Mouse (Mus musculus) spleen, adult 2 months (tissue): ENCODE data around the gene Zcchc7. TPM values are rescaled to one million over a fixed set of nuclear protein-coding genes. Genes with fewer than 3 reads are reported as not detected.
"Not testable (repeated sequence)": the region's sequence is repeated elsewhere in the genome, so short reads cannot be mapped to it uniquely, and the experiment has no call there.

ENCODE experiments used
- DNase-seq, 2 experiments: peaks; one replicate each; pipeline versions ENCODE4 v3.0.0 to v3.0.0-alpha.2; 2012 to 2021; ENCODE audit warnings: low spot score in 2 of 2, low read depth in 1 of 2
- H3K27ac ChIP-seq: fragments of 200-500 bp; 2 replicates; pipeline ENCODE4 v1.5.1; 2012; ENCODE audit warnings: low read length, inconsistent platforms; ENCODE audit not compliant: insufficient read depth
- H3K27me3 ChIP-seq: fragments of 200-500 bp; 2 replicates; pipeline ENCODE4 v1.6.1; 2012; ENCODE audit warnings: mild to moderate bottlenecking, moderate library complexity, low read length, inconsistent platforms; ENCODE audit not compliant: control insufficient read depth, insufficient read depth
- H3K36me3 ChIP-seq: fragments of 200-500 bp; 2 replicates; pipeline ENCODE4 v1.6.1; 2012; ENCODE audit warnings: mild to moderate bottlenecking, low read length, inconsistent platforms; ENCODE audit not compliant: control insufficient read depth, insufficient read depth
- H3K4me1 ChIP-seq: fragments of 200-500 bp; 2 replicates; pipeline ENCODE4 v1.6.1; 2011; ENCODE audit warnings: inconsistent platforms; ENCODE audit not compliant: control insufficient read depth, insufficient read depth, insufficient read length
- H3K4me3 ChIP-seq: fragments of 200-500 bp; 2 replicates; pipeline ENCODE4 v1.5.1; 2011; ENCODE audit warnings: mild to moderate bottlenecking, inconsistent platforms; ENCODE audit not compliant: insufficient read depth, insufficient read length; ENCODE audit errors: extremely low read depth
- CTCF ChIP-seq: fragments of 200-500 bp; IDR thresholded peaks from 2 replicates; pipeline ENCODE4 v1.5.1; 2011; ENCODE audit warnings: mild to moderate bottlenecking, inconsistent platforms; ENCODE audit not compliant: insufficient read depth, insufficient read length, insufficient replicate concordance; ENCODE audit errors: extremely low read depth
- POLR2A ChIP-seq: fragments of 200-500 bp; IDR thresholded peaks from 2 replicates; pipeline ENCODE4 v1.6.1; 2011; ENCODE audit warnings: low read depth, low read length, inconsistent platforms
- WGBS: fragments of 180-500 bp; shearing (Covaris S2); methylation state at CpG from one replicate; pipeline ENCODE4 v1.1.7; 2018; 5-methylcytosine and 5-hydroxymethylcytosine counted together
- polyA plus RNA-seq: library from polyadenylated mRNA; depleted of rRNA; stranded (reverse); fragments of >200 nt; gene quantifications from 2 replicates; pipeline ENCODE4 v1.2.3, GENCODE M21; 2012

The Zcchc7 gene
- polyA plus RNA-seq, 1 experiment: 13.3 TPM

DNA sequence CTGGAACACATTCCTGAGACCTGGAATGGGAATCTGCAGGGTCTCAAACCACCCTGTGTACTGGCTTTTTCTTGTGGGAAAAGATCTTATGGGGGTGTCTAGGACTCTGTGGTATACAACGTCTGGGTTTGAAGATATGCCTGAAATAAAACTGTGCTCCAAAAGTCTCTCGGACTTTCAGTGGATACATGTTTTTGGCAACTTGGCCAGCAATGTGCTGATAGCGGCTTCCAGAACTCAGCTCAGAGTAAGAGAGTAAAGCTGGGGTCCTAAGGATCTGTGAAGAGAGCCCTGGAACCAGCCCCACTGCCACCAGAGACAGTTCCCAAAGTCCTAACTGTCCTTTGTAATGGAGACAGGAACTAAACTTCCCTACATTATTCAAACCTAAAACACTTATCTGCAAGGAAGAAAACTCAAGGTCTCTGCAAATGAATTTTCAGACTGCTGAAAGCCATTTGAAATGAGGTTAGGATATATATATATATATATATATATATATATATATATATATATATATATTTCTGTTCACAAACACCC, 40.0 kb upstream of the Zcchc7 start:
- H3K36me3 ChIP-seq: no peaks in the 10 kb centered on the region
- H3K4me3 ChIP-seq: no peak overlapping the region
- peaks cover 8% of the 10 kb centered on the region; the same call in 1 of the 2 replicates for H3K4me1 ChIP-seq
- H3K27me3 ChIP-seq: no peaks in the 10 kb centered on the region
- no peak overlapping the region for H3K27ac ChIP-seq
- TF ChIP-seq CTCF: no peak
- TF ChIP-seq POLR2A: no peak
- 41% methylated on average over 3 of the region's 3 CpGs for WGBS
- no peak for DNase-seq

DNA sequence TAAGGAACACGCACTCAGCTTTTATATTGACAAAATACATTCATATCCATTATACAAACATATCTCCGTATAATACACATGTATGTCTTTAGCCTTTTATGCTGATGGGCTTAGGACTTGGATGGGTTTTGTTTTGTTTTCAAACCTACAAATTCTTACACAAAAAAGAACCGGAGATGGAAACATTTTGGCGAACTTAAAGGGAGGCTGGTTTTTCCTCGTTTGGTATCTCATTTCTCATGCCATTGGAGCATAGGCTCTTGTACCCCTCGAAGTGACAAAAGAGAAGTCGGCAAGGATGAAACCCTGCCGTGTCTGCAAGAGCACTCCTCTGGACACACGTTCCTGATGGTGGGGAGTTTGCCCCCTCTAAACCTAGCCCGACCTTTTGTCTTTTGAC, 39.3 kb upstream of the Zcchc7 start:
- Histone ChIP-seq H3K27me3 (no peaks in the 10 kb centered on the region), H3K36me3 (no peaks in the 10 kb centered on the region), H3K4me3 (no peak overlapping the region), H3K27ac (peak overlapping the region; percentile 33; the same call in 1 of the 2 replicates), H3K4me1 (peaks cover 8% of the 10 kb centered on the region; the same call in 1 of the 2 replicates)
- TF ChIP-seq POLR2A: no peak
- no peak for DNase-seq
- WGBS: 18% methylated on average over 10 of the region's 10 CpGs

- 91% methylated on average over 3 of the region's 3 CpGs for WGBS
- no peak overlapping the region for H3K4me3 ChIP-seq
- no peaks in the 10 kb centered on the region for H3K36me3 ChIP-seq
- H3K4me1 ChIP-seq: peaks cover 8% of the 10 kb centered on the region; the same call in 1 of the 2 replicates
- no peak for TF ChIP-seq CTCF
- TF ChIP-seq POLR2A: no peak
- DNase-seq: no peak
- H3K27me3 ChIP-seq: no peaks in the 10 kb centered on the region
- no peak overlapping the region for H3K27ac ChIP-seq
Observed at GRCm38 (mm10) chr4:44717676-44718075, 38.0 kb upstream of the Zcchc7 start.

DNA sequence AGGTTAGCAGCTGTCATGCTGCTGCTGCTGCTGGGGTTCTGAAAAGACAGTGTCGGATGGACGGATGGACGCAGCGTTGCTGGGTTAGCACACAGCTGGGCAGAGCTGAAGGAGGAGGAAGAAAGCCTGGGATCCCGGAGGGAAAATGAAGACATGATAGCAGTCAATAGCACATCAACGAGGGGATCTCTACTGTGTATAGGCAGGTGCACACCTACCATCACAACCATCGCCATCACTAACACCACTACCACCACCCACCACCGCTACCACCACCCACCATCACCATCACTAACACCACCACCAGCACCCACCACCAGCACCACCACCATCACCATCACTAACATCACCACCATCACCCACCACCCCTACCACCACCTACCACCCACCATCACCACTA, 35.6 kb upstream of the Zcchc7 start:
- no peaks in the 10 kb centered on the region for H3K27me3 ChIP-seq
- no peak overlapping the region for H3K4me3 ChIP-seq
- TF ChIP-seq POLR2A (no peak), CTCF (no peak)
- no peak overlapping the region for H3K27ac ChIP-seq
- H3K4me1 ChIP-seq: peaks cover 4% of the 10 kb centered on the region; the same call in 1 of the 2 replicates
- WGBS: 90% methylated on average over 8 of the region's 8 CpGs
- no peak for DNase-seq
- no peaks in the 10 kb centered on the region for H3K36me3 ChIP-seq

DNA sequence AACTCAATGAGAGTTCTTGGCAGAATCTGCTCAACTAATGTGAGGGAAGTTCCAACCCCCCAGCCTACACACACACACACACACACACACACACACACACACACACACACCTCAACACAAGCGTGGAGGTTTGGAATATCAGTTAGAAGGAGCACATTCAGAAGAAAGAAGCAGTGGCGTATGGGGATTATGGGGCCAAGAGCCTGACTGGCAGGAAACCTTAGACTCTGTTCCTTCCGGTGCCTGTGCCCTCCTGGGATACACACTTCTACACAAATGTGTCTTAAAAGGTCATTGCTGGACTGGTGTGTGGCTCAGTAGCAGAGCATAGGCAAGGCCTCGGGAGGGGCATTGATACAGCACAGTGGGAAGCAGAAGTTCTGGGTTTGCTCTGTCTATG, 34.4 kb upstream of the Zcchc7 start:
- Histone ChIP-seq H3K36me3 (no peaks in the 10 kb centered on the region), H3K27me3 (no peaks in the 10 kb centered on the region), H3K27ac (no peak overlapping the region), H3K4me1 (no peaks in the 10 kb centered on the region), H3K4me3 (no peak overlapping the region)
- no peak for DNase-seq
- WGBS: 74% methylated on average over 4 of the region's 4 CpGs
- no peak for TF ChIP-seq CTCF
- no peak for TF ChIP-seq POLR2A

DNA sequence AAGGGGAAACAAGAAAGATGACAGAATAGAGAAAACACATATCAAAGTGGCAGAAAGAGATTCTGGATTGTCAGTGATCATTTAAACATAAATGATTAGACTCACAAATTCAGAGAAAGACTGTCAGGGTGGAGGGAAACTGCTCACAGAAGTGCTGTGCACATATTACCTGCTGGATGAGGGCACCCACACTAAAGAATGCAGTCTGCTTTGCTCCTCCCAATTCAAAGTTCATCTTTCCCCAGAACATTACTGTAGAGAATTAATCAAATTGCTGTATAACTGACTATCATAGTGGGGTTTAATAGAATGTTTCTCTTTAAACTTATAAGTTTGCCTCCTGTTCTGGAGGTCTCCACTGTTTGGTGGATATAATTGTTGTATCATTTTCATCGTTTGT, 15.2 kb upstream of the Zcchc7 start:
- 90% methylated on average over 1 of the region's 1 CpGs for WGBS
- Histone ChIP-seq H3K36me3 (no peaks in the 10 kb centered on the region), H3K4me3 (no peak overlapping the region), H3K27ac (no peak overlapping the region), H3K4me1 (no peaks in the 10 kb centered on the region), H3K27me3 (no peaks in the 10 kb centered on the region)
- DNase-seq: no peak
- TF ChIP-seq CTCF (no peak), POLR2A (no peak)

- Histone ChIP-seq H3K27me3 (no peaks in the 10 kb centered on the region), H3K36me3 (no peaks in the 10 kb centered on the region)
- TF ChIP-seq POLR2A (peak; percentile 92), CTCF (no peak)
Observed at GRCm38 (mm10) chr4:44756134-44756951, 666 bp downstream of the Zcchc7 start.

GRCm38 (mm10) chr4:44757131-44757530, 1.5 kb downstream of the Zcchc7 start:
- 6% methylated on average over 10 of the region's 10 CpGs for WGBS
- not testable (repeated sequence) for H3K36me3 ChIP-seq, DNase-seq, H3K27me3 ChIP-seq, H3K4me1 ChIP-seq
- H3K27ac ChIP-seq: peak overlapping the region; percentile 99
- peak overlapping the region; percentile 99 for H3K4me3 ChIP-seq

More at GRCm38 (mm10) chr4:44756134-44756951, 666 bp downstream of the Zcchc7 start:
- no peaks in the 10 kb centered on the region; the same call in 1 of the 2 replicates for H3K4me1 ChIP-seq
- peak overlapping the region; percentile 99 for H3K27ac ChIP-seq
- DNase-seq: peak; percentile 91
- WGBS: under 1% methylated on average over 60 of the region's 60 CpGs
- H3K4me3 ChIP-seq: peak overlapping the region; percentile 99
